Mouse (Mus musculus) heart, adult 2 months (tissue): ENCODE results near the gene Itga9.

Experiments
- CTCF ChIP-seq: fragments of 200-600 bp; IDR thresholded peaks from 2 replicates; pipeline ENCODE4 v1.8.1; 2022; ENCODE audit warnings: antibody characterized with exemption, mild to moderate bottlenecking, moderate library complexity
- EP300 ChIP-seq: fragments of 200-500 bp; IDR thresholded peaks from 2 replicates; pipeline ENCODE4 v1.6.1; 2011; ENCODE audit warnings: low read depth, low read length, control low read depth; ENCODE audit not compliant: insufficient read depth
- POLR2A ChIP-seq: fragments of 200-500 bp; IDR thresholded peaks from 2 replicates; pipeline ENCODE4 v1.6.1; 2011; ENCODE audit warnings: mild to moderate bottlenecking, low read depth, low read length, control low read depth; ENCODE audit not compliant: insufficient read depth

DNA sequence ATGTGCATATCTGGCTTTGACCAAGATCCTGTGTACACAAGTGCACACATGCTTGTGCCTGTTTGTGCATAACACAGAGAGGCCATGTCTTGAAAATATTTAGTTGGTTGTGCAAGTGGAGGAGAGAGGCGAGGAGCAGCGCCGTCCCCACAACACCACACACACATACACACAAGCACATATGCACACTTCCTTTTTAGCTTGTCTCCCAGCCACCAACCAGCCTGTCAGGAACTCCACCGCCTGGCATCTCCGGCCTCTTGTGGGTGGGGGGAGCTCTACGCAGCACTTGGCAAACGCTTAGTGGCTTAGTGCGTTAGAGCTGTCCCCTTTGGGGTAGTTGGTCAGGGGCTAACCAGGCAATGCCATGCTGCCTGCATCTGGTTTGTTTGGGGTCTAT is 321.0 kb downstream of the Itga9 start:
- TF ChIP-seq EP300 (no peak), POLR2A (no peak), CTCF (no peak)
